Mouse (Mus musculus) kidney, adult 2 months (tissue): ENCODE data around the gene Gm37240.

Experiments
- CTCF ChIP-seq: fragments of 200-500 bp; conservative IDR thresholded peaks from 2 replicates; pipeline ENCODE4 v1.5.1; 2011; ENCODE audit warnings: low read depth, mild to moderate bottlenecking, control low read depth, low read length, moderate library complexity, mixed read lengths; ENCODE audit not compliant: insufficient read depth, insufficient read length
- POLR2A ChIP-seq: fragments of 200-500 bp; IDR thresholded peaks from one replicate; pipeline ENCODE4 v1.6.1; 2011; ENCODE audit warnings: low read depth, low read length, control low read depth

DNA sequence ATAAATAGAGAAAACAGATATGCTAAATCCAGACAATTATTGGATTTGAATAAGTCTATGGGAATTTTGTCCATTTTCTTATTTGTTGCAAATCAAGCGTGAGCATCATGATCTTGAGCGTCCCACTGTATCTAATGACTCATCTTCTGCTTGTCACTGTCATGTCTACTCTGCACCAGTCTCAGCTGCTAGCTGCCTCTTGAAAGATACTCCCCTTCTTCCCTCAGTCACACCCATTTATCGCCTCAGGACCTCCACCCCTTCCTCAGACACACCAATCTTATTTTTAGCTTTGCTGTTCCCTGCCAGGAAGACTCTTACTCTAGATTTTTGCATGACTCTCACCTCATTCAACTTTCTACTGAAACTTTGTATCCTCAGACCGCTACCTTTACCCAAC, 1323.9 kb downstream of the Gm37240 start:
- TF ChIP-seq CTCF (no peak), POLR2A (no peak)
